Mouse (Mus musculus) G1E (cell line): ENCODE results near the gene Gpr108. TPM values are rescaled to one million over a fixed set of nuclear protein-coding genes. Genes with fewer than 3 reads are reported as not detected.

Experiments used
- ATAC-seq: 2 replicates; pipeline ENCODE4 v1.8.0; 2016; ENCODE audit warnings: mild to moderate bottlenecking; ENCODE audit not compliant: insufficient number of reproducible peaks, poor library complexity, low FRiP score, severe bottlenecking; ENCODE audit errors: extremely low read depth
- DNase-seq: peaks from one replicate; pipeline ENCODE4 v3.0.0; 2012; ENCODE audit warnings: low spot score
- H3K27me3 ChIP-seq: 2 replicates; pipeline ENCODE4 v1.6.1; 2012; ENCODE audit warnings: mild to moderate bottlenecking, low read length, inconsistent platforms; ENCODE audit not compliant: insufficient read depth
- H3K36me3 ChIP-seq: replicated peaks from 2 replicates; pipeline ENCODE3; 2012; ENCODE audit warnings: mild to moderate bottlenecking, inconsistent platforms
- H3K4me1 ChIP-seq: 2 replicates; pipeline ENCODE4 v1.6.1; 2012; ENCODE audit warnings: low read depth, low read length, inconsistent platforms, mixed read lengths; ENCODE audit not compliant: insufficient read depth
- H3K4me3 ChIP-seq: 2 replicates; pipeline ENCODE4 v1.5.1; 2012; ENCODE audit warnings: low read depth, mild to moderate bottlenecking, inconsistent platforms, low read length, moderate library complexity, mixed read lengths
- H3K9me3 ChIP-seq: replicated peaks from 2 replicates; pipeline ENCODE4 v1.6.1; 2012; ENCODE audit warnings: inconsistent platforms
- CTCF ChIP-seq: IDR thresholded peaks from 2 replicates; pipeline ENCODE4 v1.5.1; 2012; ENCODE audit warnings: low read depth, low read length, inconsistent platforms, mixed read lengths
- GATA1 ChIP-seq: IDR thresholded peaks from 2 replicates; pipeline ENCODE4 v1.6.1; 2012; ENCODE audit warnings: borderline replicate concordance, low read length, inconsistent platforms, mixed read lengths
- GATA2 ChIP-seq: IDR thresholded peaks from 2 replicates; pipeline ENCODE4 v1.6.1; 2012; ENCODE audit warnings: low read depth, low read length, inconsistent platforms, borderline replicate concordance
- POLR2AphosphoS5 ChIP-seq: IDR thresholded peaks from 2 replicates; pipeline ENCODE4 v1.6.1; 2012; ENCODE audit warnings: low read depth, low read length, inconsistent platforms; ENCODE audit not compliant: insufficient replicate concordance
- TAL1 ChIP-seq: conservative IDR thresholded peaks from 2 replicates; pipeline ENCODE4 v1.6.1; 2012; ENCODE audit warnings: low read depth, low read length, inconsistent platforms, mixed read lengths
- polyA plus RNA-seq: library from polyadenylated mRNA; stranded (reverse); fragments of >175 nt; gene quantifications from 2 replicates; pipeline ENCODE4 v1.2.3, GENCODE M21; 2012
- total RNA-seq, 2 experiments: library from RNA; stranded (forward) in 1 of 2; stranded (reverse) in 1 of 2; fragments of 200-1000 nt in 1 of 2; fragments of >200 nt in 1 of 2; fragmentation: Nextera tagmentation in 1 of 2; gene quantifications; 2 replicates each; pipeline ENCODE4 v1.2.3; 2014 to 2017

The Gpr108 gene
- total and polyA plus RNA-seq, 3 experiments = 15.1 to 16.7 (median 15.2) TPM

DNA sequence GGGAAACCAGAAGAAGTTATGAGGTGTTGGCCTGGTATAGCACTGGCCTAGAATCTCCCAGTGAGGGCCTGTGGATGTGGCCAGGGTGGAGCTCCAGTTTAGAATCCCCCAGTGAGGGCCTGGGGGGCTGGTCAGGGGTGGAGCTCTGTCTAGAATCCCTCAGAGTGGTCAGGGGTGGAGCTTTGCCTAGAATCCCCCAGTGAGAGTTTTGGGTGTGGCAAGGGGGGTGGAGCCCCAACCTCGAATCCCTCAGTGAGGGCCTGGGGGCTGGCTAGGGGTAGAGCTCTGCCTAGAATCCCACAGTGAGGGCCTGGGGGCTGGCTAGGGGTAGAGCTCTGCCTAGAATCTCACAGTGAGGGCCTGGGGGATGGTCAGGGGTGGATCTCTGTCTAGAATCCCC lies 13.6 kb upstream of the Gpr108 start:
- DNase-seq (no peak), ATAC-seq (peak; percentile 30; the same call in 1 of the 2 replicates)
- no peak overlapping the region for H3K4me3 ChIP-seq
- TF ChIP-seq POLR2AphosphoS5 (no peak), CTCF (no peak), TAL1 (no peak), GATA1 (no peak), GATA2 (no peak)
- H3K9me3 ChIP-seq = no peaks in the 10 kb centered on the region
- peaks cover 75% of the 10 kb centered on the region for H3K36me3 ChIP-seq
- H3K27me3 ChIP-seq = peaks cover 3% of the 10 kb centered on the region
- peaks cover 26% of the 10 kb centered on the region for H3K4me1 ChIP-seq

DNA sequence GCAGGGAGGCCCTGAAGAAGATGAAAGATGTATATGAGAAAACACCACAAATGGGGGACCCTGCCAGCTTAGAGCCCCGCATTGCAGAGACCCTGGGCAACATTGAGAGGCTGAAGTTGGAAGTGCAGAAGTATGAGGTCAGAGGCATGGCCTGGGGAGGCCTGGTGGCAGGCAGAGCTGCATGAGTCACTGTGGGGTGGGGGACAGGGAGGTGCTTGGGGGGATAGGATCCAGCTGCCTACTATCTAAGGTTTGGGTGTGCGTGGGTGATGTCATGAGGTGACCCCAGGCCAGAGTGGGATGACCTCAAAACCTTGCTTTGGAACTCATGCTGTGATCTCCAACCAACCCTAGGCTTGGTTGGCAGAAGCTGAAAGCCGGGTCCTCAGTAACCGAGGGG lies 13.0 kb upstream of the Gpr108 start:
- ATAC-seq (no peak), DNase-seq (no peak)
- Histone ChIP-seq H3K36me3 (peaks cover 80% of the 10 kb centered on the region), H3K9me3 (no peaks in the 10 kb centered on the region), H3K4me3 (no peak overlapping the region), H3K4me1 (peaks cover 31% of the 10 kb centered on the region), H3K27me3 (peaks cover 2% of the 10 kb centered on the region)
- TF ChIP-seq CTCF = no peak
- no peak for TF ChIP-seq POLR2AphosphoS5
- TF ChIP-seq GATA1 = no peak

DNA sequence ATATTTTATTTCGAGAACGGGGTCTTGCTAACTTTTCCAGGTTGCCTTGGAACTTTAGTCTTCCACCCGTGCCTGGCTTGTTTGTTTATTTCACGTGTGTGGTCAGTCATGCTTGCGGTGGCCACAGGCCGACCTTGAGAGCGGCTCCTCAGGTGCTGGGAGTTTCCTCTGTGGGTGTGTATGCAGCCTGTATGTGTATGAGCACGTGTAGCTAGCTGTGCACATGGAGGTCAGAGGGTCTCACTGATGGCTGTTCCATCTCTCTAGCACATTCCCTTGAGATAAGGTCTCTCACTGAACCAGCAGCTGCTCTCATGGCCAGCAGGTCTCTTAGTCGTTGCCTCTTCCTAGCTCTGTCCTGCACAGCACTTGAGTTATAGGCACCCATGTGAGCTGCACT lies 12.1 kb upstream of the Gpr108 start:
- H3K36me3 ChIP-seq = peaks cover 89% of the 10 kb centered on the region
- DNase-seq (no peak), ATAC-seq (no peak)
- no peaks in the 10 kb centered on the region for H3K9me3 ChIP-seq
- peaks cover 29% of the 10 kb centered on the region for H3K4me1 ChIP-seq
- H3K27me3 ChIP-seq = no peaks in the 10 kb centered on the region
- no peak overlapping the region for H3K4me3 ChIP-seq
- TF ChIP-seq POLR2AphosphoS5 (no peak), GATA2 (no peak), TAL1 (no peak), CTCF (no peak), GATA1 (no peak)

DNA sequence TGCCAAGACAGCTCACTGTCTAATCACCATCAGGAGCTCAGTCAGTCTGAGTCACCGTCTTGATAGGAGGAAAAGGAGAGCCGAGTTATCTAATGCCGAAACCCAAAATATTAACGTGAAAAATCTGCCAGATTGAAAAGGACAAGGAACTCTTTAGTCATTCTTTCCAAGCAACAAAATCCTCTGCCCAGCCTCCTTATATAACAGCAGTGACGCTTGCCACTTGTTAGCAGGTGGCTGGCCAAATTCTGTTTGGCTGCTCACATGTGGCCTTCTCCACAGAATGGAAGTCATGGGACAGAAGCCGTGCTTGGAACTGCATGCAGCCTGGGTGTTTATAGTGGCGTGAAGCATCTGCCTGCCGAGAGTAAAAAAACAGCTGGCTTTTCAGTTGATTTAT lies 11.5 kb upstream of the Gpr108 start:
- H3K36me3 ChIP-seq = peaks cover 94% of the 10 kb centered on the region
- no peak overlapping the region for H3K4me3 ChIP-seq
- H3K9me3 ChIP-seq = no peaks in the 10 kb centered on the region
- peaks cover 23% of the 10 kb centered on the region for H3K4me1 ChIP-seq
- DNase-seq (no peak), ATAC-seq (no peak)
- TF ChIP-seq GATA2 (no peak), TAL1 (no peak), POLR2AphosphoS5 (no peak), CTCF (no peak), GATA1 (no peak)
- H3K27me3 ChIP-seq = no peaks in the 10 kb centered on the region

DNA sequence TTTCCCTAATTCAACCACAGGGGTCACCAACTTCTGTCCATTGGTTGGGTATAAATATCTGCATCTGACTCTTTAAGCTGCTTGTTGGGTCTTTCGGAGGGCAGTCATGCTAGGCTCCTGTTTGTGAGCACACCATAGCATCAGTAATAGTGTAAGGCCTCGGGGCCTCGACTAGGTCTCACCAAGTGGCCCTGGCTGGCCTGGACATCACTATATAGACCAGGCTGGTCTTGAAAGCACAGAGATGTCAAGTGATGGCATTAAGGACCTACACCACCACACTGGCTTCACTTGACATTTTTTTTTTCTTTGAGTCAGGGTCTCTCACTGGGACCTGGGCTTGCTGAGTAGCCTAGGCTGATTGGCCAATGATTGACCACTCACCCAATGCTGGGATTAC lies 9.9 kb upstream of the Gpr108 start:
- TF ChIP-seq CTCF (no peak), GATA2 (no peak), GATA1 (no peak), POLR2AphosphoS5 (no peak), TAL1 (no peak)
- H3K36me3 ChIP-seq = peaks cover 96% of the 10 kb centered on the region
- no peaks in the 10 kb centered on the region for H3K27me3 ChIP-seq
- H3K4me3 ChIP-seq = no peak overlapping the region
- no peaks in the 10 kb centered on the region for H3K9me3 ChIP-seq
- DNase-seq (no peak), ATAC-seq (no peak)
- peaks cover 16% of the 10 kb centered on the region for H3K4me1 ChIP-seq

DNA sequence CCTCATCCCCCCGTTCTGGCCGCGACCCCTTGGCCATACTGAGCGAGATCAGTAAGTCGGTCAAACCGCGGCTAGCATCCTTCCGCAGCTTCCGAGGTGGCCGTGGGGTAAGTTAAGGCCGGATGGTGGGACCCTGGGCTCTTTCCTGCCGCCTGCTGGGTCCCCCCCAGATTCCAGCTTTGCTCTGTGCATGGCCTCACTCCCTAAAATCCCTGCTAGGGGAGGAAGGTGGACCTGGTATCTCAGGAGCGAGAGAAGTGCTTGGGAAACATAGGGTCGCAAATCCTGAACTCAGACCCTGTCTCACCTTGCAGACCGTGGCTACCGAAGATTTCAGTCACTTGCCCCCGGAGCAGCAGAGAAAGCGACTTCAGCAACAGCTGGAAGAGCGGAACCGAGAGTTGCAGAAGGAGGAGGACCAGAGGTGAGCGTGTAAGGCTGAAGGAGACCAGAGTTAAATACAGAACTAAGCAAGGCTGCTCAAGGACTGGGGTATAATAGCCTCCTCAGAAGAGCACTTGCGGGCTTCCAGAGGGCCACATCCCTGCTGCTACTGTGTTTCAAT lies 8.8 kb upstream of the Gpr108 start:
- Histone ChIP-seq H3K4me3 (no peak overlapping the region), H3K36me3 (peaks cover 92% of the 10 kb centered on the region), H3K27me3 (no peaks in the 10 kb centered on the region), H3K9me3 (no peaks in the 10 kb centered on the region), H3K4me1 (peaks cover 15% of the 10 kb centered on the region)
- no peak for ATAC-seq
- no peak for DNase-seq
- TF ChIP-seq GATA1 (no peak), CTCF (no peak), POLR2AphosphoS5 (no peak), TAL1 (no peak), GATA2 (no peak)

DNA sequence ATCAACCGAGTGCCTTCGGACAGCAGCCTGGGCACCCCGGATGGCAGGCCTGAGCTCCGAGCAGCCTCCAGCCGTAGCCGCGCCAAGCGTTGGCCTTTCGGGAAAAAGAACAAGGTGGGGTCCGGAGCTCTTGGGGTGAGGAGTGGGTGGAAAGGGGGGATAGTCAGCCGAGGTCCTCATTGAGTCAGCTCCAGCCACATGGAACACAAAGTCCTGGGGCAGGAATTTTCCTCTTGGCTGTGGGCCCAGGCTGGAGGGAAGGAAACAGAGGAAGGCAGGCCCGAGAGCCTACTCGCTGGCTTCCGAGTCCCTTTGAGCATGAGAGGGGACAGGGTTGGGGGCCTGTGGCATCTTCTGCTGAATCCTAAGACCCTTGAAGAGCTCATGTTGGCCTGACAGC lies 7.1 kb upstream of the Gpr108 start:
- H3K9me3 ChIP-seq = no peaks in the 10 kb centered on the region
- H3K4me1 ChIP-seq = peaks cover 18% of the 10 kb centered on the region
- H3K4me3 ChIP-seq = no peak overlapping the region
- DNase-seq (no peak), ATAC-seq (no peak)
- peaks cover 4% of the 10 kb centered on the region; the same call in 1 of the 2 replicates for H3K27me3 ChIP-seq
- H3K36me3 ChIP-seq = peaks cover 78% of the 10 kb centered on the region
- TF ChIP-seq POLR2AphosphoS5 (no peak), GATA1 (no peak), GATA2 (no peak), TAL1 (no peak), CTCF (no peak)
